Mouse (Mus musculus) c-Kit-positive CD71-negative TER-119-negative erythroid progenitor cells, embryonic 14.5 days (primary cell): Measurements from ENCODE around the gene Traf3.

Source experiments
- DNase-seq: peaks from one replicate; pipeline ENCODE4 v3.0.0-alpha.2; 2013; ENCODE audit warnings: low read depth

Gene Traf3

DNA sequence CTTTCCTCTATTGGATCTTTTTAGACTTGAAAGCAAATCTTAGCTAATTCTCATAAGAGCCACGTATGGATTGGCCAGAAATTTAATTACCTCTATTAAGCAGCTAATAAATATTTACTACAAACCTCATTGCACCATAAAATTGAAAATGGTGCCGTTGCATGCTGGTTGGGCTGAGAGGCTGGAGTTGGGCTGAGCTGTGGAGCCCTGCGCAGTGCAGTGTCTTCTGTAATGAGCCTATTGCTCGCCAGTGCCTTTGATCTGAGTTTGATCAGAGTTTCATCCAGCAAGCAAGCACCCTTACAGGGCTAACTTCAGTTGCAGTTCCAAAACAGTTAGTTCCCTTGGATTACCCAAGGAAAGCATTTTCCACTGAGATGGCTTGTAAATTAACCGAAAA, 12.2 kb upstream of the Traf3 start:
- no peak for DNase-seq

DNA sequence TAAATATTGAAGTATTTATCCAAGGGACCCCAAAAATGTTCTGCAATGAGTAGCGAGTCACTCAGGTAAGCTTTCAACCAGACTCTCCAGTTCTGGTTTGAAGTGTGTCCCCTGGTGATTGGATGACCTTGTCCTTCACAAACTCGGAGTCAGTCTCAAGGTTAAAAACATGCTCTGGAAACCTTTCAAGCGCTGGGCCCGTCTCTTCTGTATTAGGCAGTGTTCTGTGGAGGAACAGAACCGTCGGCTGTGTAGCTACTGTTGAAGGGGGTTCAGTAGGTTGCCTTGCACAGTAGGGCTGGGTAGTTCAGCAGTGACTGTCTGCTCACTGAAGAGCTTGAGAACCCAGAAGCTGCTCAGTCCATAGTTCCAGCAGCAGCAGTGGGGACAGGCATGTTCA, 11.5 kb upstream of the Traf3 start:
- no peak for DNase-seq

DNA sequence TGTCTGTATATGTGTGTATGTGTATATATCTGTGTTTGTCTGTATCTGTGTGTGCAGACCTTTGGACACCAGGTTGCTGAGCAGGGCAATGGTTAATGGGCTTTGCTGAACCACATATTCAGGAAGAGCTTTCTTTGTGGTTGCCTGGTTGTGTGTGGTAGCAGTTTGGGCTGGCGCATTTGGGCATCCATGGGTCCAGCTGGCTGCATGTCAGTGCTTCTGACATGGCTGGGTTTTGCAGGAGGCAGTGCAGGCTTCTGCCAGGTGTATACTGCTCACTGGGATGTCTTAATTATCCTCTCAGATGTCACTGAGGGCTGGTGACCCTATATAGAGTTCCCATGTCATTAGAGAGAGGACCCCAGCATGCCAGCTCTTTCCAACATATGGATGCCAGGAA, 10.4 kb upstream of the Traf3 start:
- no peak for DNase-seq

GRCm38 (mm10) chr12:111159659-111160428, 6.3 kb upstream of the Traf3 start:
- peak; percentile 70 for DNase-seq

GRCm38 (mm10) chr12:111160871-111161270, 5.3 kb upstream of the Traf3 start:
- DNase-seq = no peak

DNA sequence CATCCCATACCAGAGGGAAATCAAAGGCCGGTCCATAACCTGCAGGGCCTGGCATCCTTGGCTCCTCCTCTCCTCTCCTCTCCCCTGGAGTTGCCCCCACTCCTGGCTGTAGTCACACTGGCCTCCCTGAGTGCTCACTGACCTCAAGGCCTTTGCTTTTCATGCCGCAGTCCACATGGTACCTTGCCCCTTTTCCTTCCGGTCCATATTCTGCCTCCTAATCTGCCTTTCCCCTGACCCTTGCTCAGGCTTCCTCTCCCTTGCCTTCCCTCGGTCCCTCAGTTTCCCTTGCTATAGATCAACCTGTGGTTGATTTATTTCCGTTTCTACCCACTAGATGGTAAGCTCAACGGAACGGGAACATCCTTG, 4.2 kb upstream of the Traf3 start:
- no peak for DNase-seq

DNA sequence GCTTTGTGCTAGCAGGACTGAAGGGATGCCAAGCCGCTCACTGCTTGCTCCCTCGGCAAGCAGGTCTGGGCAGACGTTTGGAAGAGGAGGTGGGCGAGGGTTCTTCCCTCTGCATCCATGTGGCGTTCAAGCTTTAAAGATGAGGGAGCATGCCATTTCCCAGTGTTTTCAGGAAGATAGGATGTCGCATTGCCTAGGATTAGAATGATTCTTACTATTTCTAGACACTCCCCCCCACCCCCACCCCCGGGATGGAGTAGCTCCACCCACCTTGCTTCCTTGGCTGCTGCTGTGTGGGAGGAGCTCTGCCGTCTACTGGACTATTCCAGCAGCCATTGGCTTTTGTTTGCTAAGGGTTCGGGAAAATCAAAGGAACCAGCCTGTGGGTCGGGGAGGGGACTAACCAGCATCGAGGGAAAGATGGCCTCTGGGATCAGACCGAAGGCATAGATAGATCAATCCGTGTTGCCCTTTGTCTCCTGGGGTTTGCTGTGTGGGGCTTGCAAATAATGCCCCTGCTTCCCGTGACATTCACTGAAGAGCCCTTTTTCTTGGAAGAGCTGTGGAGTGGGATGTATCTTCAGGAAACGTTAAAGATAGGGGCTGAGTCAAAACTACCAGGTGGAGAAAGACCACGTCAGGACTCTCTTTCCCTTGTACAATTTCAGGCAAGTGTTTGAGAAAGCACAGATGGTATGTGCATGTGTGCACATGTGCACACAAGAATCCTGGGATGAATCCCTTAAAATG, 3.7 kb upstream of the Traf3 start:
- no peak for DNase-seq

- peak; percentile 74 for DNase-seq
Measured at GRCm38 (mm10) chr12:111164310-111164751, 1.8 kb upstream of the Traf3 start.

DNA sequence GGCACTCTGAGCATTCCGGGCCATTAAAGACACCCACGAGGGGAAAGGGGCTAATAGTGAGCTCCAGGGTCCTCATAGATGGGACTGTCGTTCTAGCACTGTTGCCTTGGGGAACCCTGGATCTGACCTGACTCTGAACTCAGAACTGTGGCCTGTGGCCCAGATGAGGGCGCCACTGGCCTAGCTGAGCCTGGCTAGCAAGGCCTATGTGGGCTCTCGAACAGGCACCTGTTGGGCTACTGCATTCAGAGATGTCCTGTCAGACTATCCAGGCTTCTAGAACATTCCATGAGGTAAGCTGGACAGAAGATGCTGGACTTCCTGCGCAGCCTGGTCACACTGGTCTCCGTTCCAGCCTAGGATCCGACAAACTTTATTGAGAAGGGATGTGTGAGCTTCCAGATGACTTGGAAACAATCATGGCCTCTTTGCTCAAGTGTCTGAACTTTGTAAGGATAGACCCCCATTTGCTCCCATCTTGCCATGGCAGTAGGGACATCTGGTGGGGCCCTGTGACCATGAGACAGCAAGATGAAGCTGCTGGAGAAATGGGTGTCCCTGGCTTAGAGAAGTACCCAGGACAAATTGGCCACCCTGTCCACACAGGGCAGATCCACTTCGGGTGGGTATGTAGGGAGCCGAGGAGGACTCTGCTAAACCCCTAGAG, 891 bp upstream of the Traf3 start:
- DNase-seq = no peak

- DNase-seq = no peak
Measured at GRCm38 (mm10) chr12:111166681-111167289, 615 bp downstream of the Traf3 start.

- DNase-seq = no peak
Measured at GRCm38 (mm10) chr12:111168891-111169290, 2.7 kb downstream of the Traf3 start.

GRCm38 (mm10) chr12:111178772-111179171, 12.6 kb downstream of the Traf3 start:
- DNase-seq = no peak

DNA sequence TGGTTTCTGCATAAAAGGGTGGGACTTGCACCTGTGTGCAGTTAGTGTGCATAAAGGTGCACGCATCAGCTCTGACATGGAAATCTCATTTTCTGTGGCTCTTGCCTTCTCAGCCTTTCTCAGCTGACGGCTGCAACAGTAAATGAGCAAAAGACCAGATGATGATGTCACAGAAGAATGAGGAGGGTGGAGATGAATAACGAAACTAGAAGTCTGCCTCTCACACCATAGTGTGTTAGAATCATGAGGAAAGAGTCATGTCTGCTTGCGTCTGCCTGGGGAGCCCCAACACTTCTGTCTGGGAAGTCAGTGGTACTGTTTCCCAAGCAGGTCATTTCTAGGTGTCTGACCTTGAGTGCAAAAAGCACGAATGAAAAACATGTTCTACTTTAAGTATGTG, 15.7 kb downstream of the Traf3 start:
- no peak for DNase-seq

DNA sequence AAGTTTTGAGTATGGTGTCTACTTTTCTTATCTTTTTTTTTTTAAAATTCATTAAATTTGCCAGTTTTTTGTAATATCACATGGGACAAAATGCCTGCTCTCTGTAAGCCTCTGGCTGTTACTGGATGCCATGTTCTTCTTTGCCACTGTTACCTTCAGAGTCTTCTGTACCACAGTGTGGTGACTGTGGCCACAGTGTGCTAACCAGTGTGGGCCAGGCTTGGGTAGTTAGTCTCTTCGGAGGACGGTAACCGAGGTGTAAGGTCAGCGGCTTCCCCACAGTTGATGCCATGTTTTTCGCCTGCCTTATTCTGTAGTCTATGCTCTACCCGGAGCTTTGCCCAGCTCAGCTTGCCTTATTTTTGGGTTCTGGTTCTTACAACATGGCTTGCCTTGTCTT, 16.2 kb downstream of the Traf3 start:
- DNase-seq = no peak

- no peak for DNase-seq
Measured at GRCm38 (mm10) chr12:111184476-111184875, 18.3 kb downstream of the Traf3 start, which contains the start of gene 4930595D18Rik. TSS of gene 4930595D18Rik (minus strand) at chr12:111184491.

- DNase-seq = no peak
Measured at GRCm38 (mm10) chr12:111186986-111187385, 20.8 kb downstream of the Traf3 start.

- no peak for DNase-seq
Measured at GRCm38 (mm10) chr12:111188295-111188694, 22.1 kb downstream of the Traf3 start.

GRCm38 (mm10) chr12:111190355-111190754, 24.2 kb downstream of the Traf3 start:
- no peak for DNase-seq

- DNase-seq = no peak
Measured at GRCm38 (mm10) chr12:111190891-111191290, 24.7 kb downstream of the Traf3 start.

DNA sequence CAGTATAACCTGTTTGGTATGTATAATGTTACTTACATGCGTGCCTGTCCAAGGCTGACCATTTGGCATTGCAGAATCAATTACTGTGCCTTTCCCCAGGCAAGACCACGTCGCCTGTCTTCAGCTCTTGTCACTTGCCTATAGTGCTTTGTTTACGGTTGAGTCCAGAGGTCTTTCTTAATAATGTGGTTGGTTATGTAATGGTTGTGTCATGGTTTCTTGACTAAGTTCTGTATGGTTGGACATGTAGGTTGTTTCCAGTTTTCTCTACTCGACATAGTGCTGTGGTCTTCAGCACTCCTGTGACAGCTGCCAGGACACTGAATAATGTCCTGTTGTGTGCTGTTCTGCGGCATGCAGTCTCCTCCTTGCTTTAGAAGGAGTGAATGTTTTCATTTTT, 26.6 kb downstream of the Traf3 start:
- peak; percentile 24 for DNase-seq

DNA sequence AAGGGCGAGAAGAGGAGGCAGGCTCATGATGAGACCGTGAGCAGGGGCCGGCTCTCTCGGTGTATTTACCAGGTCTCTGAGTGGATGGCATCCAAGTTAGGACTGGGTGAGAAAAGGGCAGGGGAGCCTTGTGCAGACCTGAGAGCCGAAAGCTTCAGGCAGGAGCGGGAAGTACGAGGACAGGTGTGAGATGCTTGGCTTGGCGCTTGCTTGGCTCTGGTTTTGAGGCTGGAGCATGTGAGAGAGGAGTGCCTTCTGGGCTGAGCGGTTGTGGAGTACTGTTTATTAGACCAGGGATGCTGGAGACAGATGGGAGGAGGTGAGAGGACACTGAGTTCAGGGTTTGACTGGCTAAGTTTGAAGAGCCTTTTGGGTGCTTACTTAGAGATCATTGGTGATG, 27.2 kb downstream of the Traf3 start:
- no peak for DNase-seq

DNA sequence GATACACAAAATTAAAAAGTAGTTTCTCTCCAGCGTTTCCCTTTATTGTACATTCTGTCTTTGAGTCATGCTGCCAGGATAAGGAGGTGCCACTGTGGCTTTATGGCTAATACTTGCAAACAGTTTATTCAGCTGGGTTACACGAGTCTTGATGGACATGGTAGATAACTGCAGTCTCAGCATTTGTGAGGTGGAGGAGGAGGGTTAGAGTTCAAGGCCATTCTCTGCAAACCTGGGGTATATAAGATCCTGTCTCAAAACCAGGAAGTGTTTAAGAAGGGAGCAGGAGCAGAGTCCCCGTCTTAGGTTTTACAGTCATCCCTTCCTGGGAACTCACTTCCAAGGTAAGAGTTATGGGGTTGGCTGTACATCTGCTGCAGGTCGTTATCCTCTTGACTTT, 30.4 kb downstream of the Traf3 start:
- no peak for DNase-seq

- DNase-seq = no peak
Measured at GRCm38 (mm10) chr12:111203076-111203475, 36.9 kb downstream of the Traf3 start.
